Mouse (Mus musculus) myocyte (in vitro differentiated cells): ENCODE measurements around the gene Zbtb40. TPM values are rescaled to one million over a fixed set of nuclear protein-coding genes. Genes with fewer than 3 reads are reported as not detected.

Experiments
- H3K27me3 ChIP-seq: one replicate; pipeline ENCODE4 v1.6.1; 2011; ENCODE audit not compliant: control insufficient read depth, insufficient read depth, insufficient read length
- H3K36me3 ChIP-seq: one replicate; pipeline ENCODE4 v1.6.1; 2011; ENCODE audit not compliant: control insufficient read depth, insufficient read depth
- H3K4me2 ChIP-seq: one replicate; pipeline ENCODE4 v1.6.1; 2011; ENCODE audit warnings: low read depth, control low read depth
- H3K4me3 ChIP-seq: one replicate; pipeline ENCODE4 v1.5.1; 2011; ENCODE audit warnings: mild to moderate bottlenecking, control low read depth, moderate library complexity
- H3K79me2 ChIP-seq: one replicate; pipeline ENCODE4 v1.6.1; 2011; ENCODE audit not compliant: control insufficient read depth, insufficient read depth
- H3ac ChIP-seq: one replicate; pipeline ENCODE4 v1.6.1; 2011; ENCODE audit not compliant: control insufficient read depth, insufficient read length
- CEBPB ChIP-seq: IDR thresholded peaks from 2 replicates; pipeline ENCODE4 v1.6.1; 2011; ENCODE audit warnings: mild to moderate bottlenecking, moderate library complexity; ENCODE audit not compliant: poor library complexity, insufficient read depth, severe bottlenecking
- E2F4 ChIP-seq: IDR thresholded peaks from one replicate; pipeline ENCODE4 v1.6.1; 2011; ENCODE audit warnings: mild to moderate bottlenecking, control low read depth, moderate library complexity; ENCODE audit not compliant: insufficient read depth
- MAX ChIP-seq: IDR thresholded peaks from one replicate; pipeline ENCODE4 v1.6.1; 2011; ENCODE audit warnings: low read depth, mild to moderate bottlenecking, control low read depth
- MYOD1 ChIP-seq, 3 experiments: IDR thresholded peaks; one replicate each; pipeline ENCODE4 v1.6.1; 2011; ENCODE audit warnings: control low read depth in 2 of 3, low read depth in 2 of 3, mild to moderate bottlenecking in 2 of 3, moderate library complexity in 1 of 3; ENCODE audit not compliant: insufficient read length in 2 of 3, control insufficient read depth in 1 of 3
- MYOG ChIP-seq, 3 experiments: IDR thresholded peaks; one replicate each; pipeline ENCODE4 v1.6.1; 2011; ENCODE audit warnings: control low read depth in 2 of 3, low read depth in 2 of 3, mild to moderate bottlenecking in 2 of 3; ENCODE audit not compliant: insufficient read length in 2 of 3, control insufficient read depth in 1 of 3, insufficient read depth in 1 of 3
- POLR2A ChIP-seq: IDR thresholded peaks from one replicate; pipeline ENCODE4 v1.6.1; 2011; ENCODE audit warnings: low read depth, mild to moderate bottlenecking, control low read depth, moderate library complexity; ENCODE audit not compliant: insufficient read length
- POLR2AphosphoS2 ChIP-seq: IDR thresholded peaks from one replicate; pipeline ENCODE4 v1.6.1; 2011; ENCODE audit warnings: low read depth, control low read depth; ENCODE audit not compliant: insufficient read length
- REST ChIP-seq: IDR thresholded peaks from one replicate; pipeline ENCODE4 v1.6.1; 2011; ENCODE audit warnings: mild to moderate bottlenecking, control low read depth, moderate library complexity; ENCODE audit not compliant: insufficient read depth, insufficient read length
- SRF ChIP-seq: IDR thresholded peaks from one replicate; pipeline ENCODE4 v1.6.1; 2011; ENCODE audit warnings: low read depth; ENCODE audit not compliant: control insufficient read depth, insufficient read length
- TCF12 ChIP-seq: IDR thresholded peaks from one replicate; pipeline ENCODE4 v1.6.1; 2011; ENCODE audit warnings: mild to moderate bottlenecking, control low read depth; ENCODE audit not compliant: poor library complexity, insufficient read depth, severe bottlenecking
- TCF3 ChIP-seq: IDR thresholded peaks from one replicate; pipeline ENCODE4 v1.6.1; 2011; ENCODE audit warnings: low read depth, control low read depth; ENCODE audit not compliant: insufficient read length
- USF1 ChIP-seq: IDR thresholded peaks from one replicate; pipeline ENCODE4 v1.6.1; 2011; ENCODE audit warnings: low read depth, mild to moderate bottlenecking, control low read depth, moderate library complexity
- polyA plus RNA-seq: library from polyadenylated mRNA; unstranded; fragments of >200 nt; fragmentation: generic; extraction: Trizol; gene quantifications from one replicate; pipeline ENCODE4 v1.2.1, GENCODE M21; 2012; ENCODE audit warnings: missing spikeins

The Zbtb40 gene
- polyA plus RNA-seq, 1 experiment: 7.4 TPM

GRCm38 (mm10) chr4:136967511-136967910 is 81.1 kb downstream of the Zbtb40 start:
- peaks cover 40% of the 10 kb centered on the region for H3K27me3 ChIP-seq
- TF ChIP-seq POLR2AphosphoS2: no peak
- TF ChIP-seq REST: no peak
- no peak for TF ChIP-seq MYOD1 (IDR thresholded peaks at IDR 0.05; ENCODE audit: control insufficient read depth in 1 of 3, insufficient read length in 2 of 3, low read depth in 2 of 3)
- no peak overlapping the region for H3K4me2 ChIP-seq
- H3K36me3 ChIP-seq: no peaks in the 10 kb centered on the region
- no peak overlapping the region for H3K4me3 ChIP-seq
- no peak overlapping the region for H3ac ChIP-seq
- no peaks in the 10 kb centered on the region for H3K79me2 ChIP-seq

- Histone ChIP-seq H3K79me2 (no peaks in the 10 kb centered on the region), H3ac (no peak overlapping the region), H3K36me3 (no peaks in the 10 kb centered on the region), H3K27me3 (peaks cover 41% of the 10 kb centered on the region), H3K4me3 (no peak overlapping the region), H3K4me2 (no peak overlapping the region)
- TF ChIP-seq USF1 (no peak), MAX (no peak)
Measured at GRCm38 (mm10) chr4:136966493-136967390, 81.9 kb downstream of the Zbtb40 start.

GRCm38 (mm10) chr4:136964990-136965421 is 83.6 kb downstream of the Zbtb40 start:
- peaks cover 45% of the 10 kb centered on the region for H3K27me3 ChIP-seq
- TF ChIP-seq MYOG (IDR thresholded peaks at IDR 0.05; ENCODE audit: control insufficient read depth in 1 of 3, insufficient read depth in 1 of 3, insufficient read length in 2 of 3, low read depth in 2 of 3) (no peak), MYOD1 (IDR thresholded peaks at IDR 0.05; ENCODE audit: control insufficient read depth in 1 of 3, insufficient read length in 2 of 3, low read depth in 2 of 3) (peak in 1 of 3 experiments; percentile 1)
- H3K4me2 ChIP-seq: no peak overlapping the region

GRCm38 (mm10) chr4:136962447-136962846 is 86.2 kb downstream of the Zbtb40 start:
- Histone ChIP-seq H3K36me3 (no peaks in the 10 kb centered on the region), H3ac (no peak overlapping the region), H3K79me2 (no peaks in the 10 kb centered on the region), H3K27me3 (peaks cover 41% of the 10 kb centered on the region), H3K4me3 (no peak overlapping the region), H3K4me2 (no peak overlapping the region)
- no peak for TF ChIP-seq TCF3
- no peak for TF ChIP-seq POLR2AphosphoS2
- TF ChIP-seq CEBPB: no peak
- no peak for TF ChIP-seq REST
- TF ChIP-seq E2F4: no peak
- TF ChIP-seq MAX: no peak
- TF ChIP-seq SRF: no peak
- no peak for TF ChIP-seq MYOG (IDR thresholded peaks at IDR 0.05; ENCODE audit: control insufficient read depth in 1 of 3, insufficient read depth in 1 of 3, insufficient read length in 2 of 3, low read depth in 2 of 3)
- no peak for TF ChIP-seq USF1
- no peak for TF ChIP-seq MYOD1 (IDR thresholded peaks at IDR 0.05; ENCODE audit: control insufficient read depth in 1 of 3, insufficient read length in 2 of 3, low read depth in 2 of 3)
- no peak for TF ChIP-seq POLR2A
- TF ChIP-seq TCF12: no peak

More at GRCm38 (mm10) chr4:136964990-136965421, 83.6 kb downstream of the Zbtb40 start:
- Histone ChIP-seq H3K4me3 (no peak overlapping the region), H3K36me3 (no peaks in the 10 kb centered on the region), H3K79me2 (no peaks in the 10 kb centered on the region), H3ac (no peak overlapping the region)

GRCm38 (mm10) chr4:136961642-136962285 is 86.8 kb downstream of the Zbtb40 start:
- no peaks in the 10 kb centered on the region for H3K36me3 ChIP-seq
- H3K79me2 ChIP-seq: no peaks in the 10 kb centered on the region
- TF ChIP-seq MAX (no peak), TCF12 (no peak), MYOD1 (IDR thresholded peaks at IDR 0.05; ENCODE audit: control insufficient read depth in 1 of 3, insufficient read length in 2 of 3, low read depth in 2 of 3) (no peak), SRF (no peak), CEBPB (no peak), TCF3 (no peak), REST (no peak), E2F4 (no peak)
- H3ac ChIP-seq: no peak overlapping the region
- H3K4me3 ChIP-seq: no peak overlapping the region
- no peak overlapping the region for H3K4me2 ChIP-seq
- peaks cover 43% of the 10 kb centered on the region for H3K27me3 ChIP-seq
